ENCODE assay signal across 8 mouse cellular contexts in genomic region chr9:102722750-102723149, GRCm38 (mm10). TPM values are rescaled to one million over a fixed set of nuclear protein-coding genes. Genes with fewer than 3 reads are reported as not detected.
DNase-seq lines count a peak whose midpoint lies in the region; ATAC-seq lines count a peak whose summit lies in the region.

No protein-coding gene starts in this region.

- no peak for DNase-seq in heart, postnatal 14 days
- DNase-seq in embryonic facial prominence, embryonic 10.5 days (ENCODE audit: low spot score): no peak
- DNase-seq in midbrain, embryonic 11.5 days (ENCODE audit: low spot score, missing footprints): no peak
- DNase-seq in c-Kit-positive CD71-positive TER-119-positive erythroid progenitor cells, embryonic 14.5 days (ENCODE audit: low spot score): no peak
- no peak for DNase-seq in right cerebral cortex, adult 18-20 months
- no peak for DNase-seq in layer of hippocampus, adult 11-12 months (ENCODE audit: low spot score)

- peak overlapping the region; percentile 76 for H3K4me2 ChIP-seq in heart, embryonic 12.5 days
- peak overlapping the region; percentile 82 for H3K4me2 ChIP-seq in hindbrain, embryonic 12.5 days (replicated peaks)
- peak overlapping the region; percentile 83 for H3K4me2 ChIP-seq in midbrain, embryonic 11.5 days

- H3K9ac ChIP-seq in heart, embryonic 12.5 days: peak overlapping the region; percentile 55; the same call in 1 of the 2 replicates
- H3K9ac ChIP-seq in hindbrain, embryonic 12.5 days: peak overlapping the region; percentile 98
- no peak overlapping the region for H3K9ac ChIP-seq in midbrain, embryonic 11.5 days (ENCODE audit: low read length)

- peaks cover 76% of the 10 kb centered on the region for H3K36me3 ChIP-seq in heart, embryonic 12.5 days
- peaks cover 80% of the 10 kb centered on the region for H3K36me3 ChIP-seq in embryonic facial prominence, embryonic 10.5 days (replicated peaks)
- H3K36me3 ChIP-seq in hindbrain, embryonic 12.5 days: peaks cover 70% of the 10 kb centered on the region
- H3K36me3 ChIP-seq in midbrain, embryonic 11.5 days (ENCODE audit: control insufficient read depth, insufficient read depth, low read length): peaks cover 45% of the 10 kb centered on the region

- H3K9me3 ChIP-seq in heart, embryonic 12.5 days (replicated peaks): no peaks in the 10 kb centered on the region
- no peaks in the 10 kb centered on the region for H3K9me3 ChIP-seq in embryonic facial prominence, embryonic 10.5 days
- H3K9me3 ChIP-seq in hindbrain, embryonic 12.5 days (replicated peaks): no peaks in the 10 kb centered on the region
- H3K9me3 ChIP-seq in midbrain, embryonic 11.5 days (ENCODE audit: control insufficient read depth, low read length): no peaks in the 10 kb centered on the region

- H3K4me1 ChIP-seq in heart, embryonic 12.5 days (replicated peaks): peaks cover 83% of the 10 kb centered on the region
- H3K4me1 ChIP-seq in embryonic facial prominence, embryonic 10.5 days: peaks cover 88% of the 10 kb centered on the region
- peaks cover 82% of the 10 kb centered on the region for H3K4me1 ChIP-seq in hindbrain, embryonic 12.5 days
- H3K4me1 ChIP-seq in midbrain, embryonic 11.5 days (ENCODE audit: control insufficient read depth, insufficient read depth, low read length): peaks cover 72% of the 10 kb centered on the region

- no peaks in the 10 kb centered on the region for H3K27me3 ChIP-seq in heart, embryonic 12.5 days (replicated peaks)
- H3K27me3 ChIP-seq in embryonic facial prominence, embryonic 10.5 days (replicated peaks; ENCODE audit: low read depth, poor library complexity, severe bottlenecking): no peaks in the 10 kb centered on the region
- no peaks in the 10 kb centered on the region for H3K27me3 ChIP-seq in hindbrain, embryonic 12.5 days
- H3K27me3 ChIP-seq in midbrain, embryonic 11.5 days (ENCODE audit: control insufficient read depth, insufficient read depth, low read length): no peaks in the 10 kb centered on the region

- peak overlapping the region; percentile 84; the same call in 1 of the 2 replicates for H3K4me3 ChIP-seq in heart, embryonic 12.5 days
- peak overlapping the region; percentile 87 for H3K4me3 ChIP-seq in embryonic facial prominence, embryonic 10.5 days
- H3K4me3 ChIP-seq in hindbrain, embryonic 12.5 days: peak overlapping the region; percentile 80; the same call in 1 of the 2 replicates
- H3K4me3 ChIP-seq in midbrain, embryonic 11.5 days (ENCODE audit: low read depth, low read length): peak overlapping the region; percentile 85; the same call in 1 of the 2 replicates

- ATAC-seq in heart, embryonic 12.5 days (ENCODE audit: insufficient number of reproducible peaks, low FRiP score): no peak
- no peak for ATAC-seq in hindbrain, embryonic 12.5 days (ENCODE audit: low FRiP score)
- no peak for ATAC-seq in midbrain, embryonic 11.5 days (ENCODE audit: low FRiP score)

- intact Hi-C loops in heart, postnatal 14 days (cut with DNase I): no loop called here

- 79% methylated on average over 4 of the region's 4 CpGs for WGBS in heart, embryonic 12.5 days
- WGBS in embryonic facial prominence, embryonic 10.5 days: 89% methylated on average over 4 of the region's 4 CpGs
- WGBS in hindbrain, embryonic 12.5 days: 89% methylated on average over 4 of the region's 4 CpGs
- 90% methylated on average over 4 of the region's 4 CpGs for WGBS in midbrain, embryonic 11.5 days

- H3K27ac ChIP-seq in heart, embryonic 12.5 days (ENCODE audit: poor library complexity, severe bottlenecking): peak overlapping the region; percentile 70
- peak overlapping the region; percentile 49 for H3K27ac ChIP-seq in embryonic facial prominence, embryonic 10.5 days (replicated peaks)
- peak overlapping the region; percentile 57; the same call in 1 of the 2 replicates for H3K27ac ChIP-seq in hindbrain, embryonic 12.5 days
- no peak overlapping the region for H3K27ac ChIP-seq in midbrain, embryonic 11.5 days (ENCODE audit: low read depth, low read length)

RNA-seq across cellular contexts. Expression of gene Amotl2, which starts 6.3 kb away (rescaled TPM):
- polyA plus RNA-seq in heart, embryonic 12.5 days (2016; fragmentation: Nextera tagmentation; extraction: Ambion mirVana): 59.2 and 61.6 TPM in 2 replicates
- total RNA-seq in heart, postnatal 14 days (2021): 10 to 100 TPM; 61.6 to 64.6 TPM
- 61.4 and 64.0 TPM in 2 replicates for polyA plus RNA-seq in embryonic facial prominence, embryonic 10.5 days (2016; fragmentation: Nextera tagmentation; extraction: Ambion mirVana)
- 109 and 110 TPM in 2 replicates for polyA plus RNA-seq in hindbrain, embryonic 12.5 days (2016; fragmentation: Nextera tagmentation; extraction: Ambion mirVana)
- 47.0 and 58.0 TPM in 2 replicates for polyA plus RNA-seq in midbrain, embryonic 11.5 days (2014; fragmentation: Nextera tagmentation; extraction: Ambion mirVana)
